Mouse (Mus musculus): ENCODE results near the gene Tmem269. TPM values are rescaled to one million over a fixed set of nuclear protein-coding genes. Genes with fewer than 3 reads are reported as not detected.

Tmem269 gene
- polyA plus RNA-seq, 1 experiment from 2014 or later = not detected

DNA sequence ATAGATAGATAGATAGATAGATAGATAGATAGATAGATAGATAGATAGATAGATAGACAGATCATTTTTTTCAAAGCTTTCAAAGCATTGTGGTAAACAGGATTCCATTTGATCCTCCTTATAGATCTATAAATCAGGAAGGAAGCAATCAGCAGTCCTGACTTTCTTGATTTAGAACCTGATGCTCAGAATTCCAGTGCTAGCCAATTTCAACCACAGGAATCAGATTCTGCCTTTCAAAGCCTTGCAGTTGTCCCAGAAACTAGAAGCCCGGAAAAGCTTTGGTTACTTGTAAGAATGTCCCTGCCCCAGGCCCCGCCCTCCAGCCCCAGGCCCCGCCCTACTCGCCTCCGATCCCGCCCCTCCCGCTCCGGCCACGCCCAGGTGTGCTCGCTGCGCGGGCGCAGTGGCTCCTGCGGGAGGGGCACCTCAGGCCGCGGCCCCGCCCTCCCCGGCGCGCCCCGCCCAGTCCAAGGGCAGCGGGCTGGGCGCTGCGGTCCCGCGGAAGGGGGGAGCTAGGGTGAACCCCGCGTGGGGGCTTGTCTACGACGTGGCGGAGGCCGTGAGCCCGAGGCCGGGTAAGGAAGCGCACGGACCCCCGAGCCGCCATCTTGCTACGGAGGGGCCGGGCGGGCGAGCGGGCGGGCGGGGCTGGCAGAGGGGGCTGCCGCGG, 23.0 kb downstream of the Tmem269 start, which contains the start of gene Svbp:
Gene Svbp, plus strand, starts transcription at position 398 of the 673 bp plus-strand sequence.
- no peaks in the 10 kb centered on the region for H3K9me3 ChIP-seq (ENCODE audit: control insufficient read depth, low read length)
- peak within 1 kb of the TSS; percentile 76 for H3K9ac ChIP-seq (ENCODE audit: low read length)
- peaks cover 8% of the 10 kb centered on the region; the same call in 1 of the 2 replicates for H3K4me1 ChIP-seq (ENCODE audit: control insufficient read depth, insufficient read depth, low read length)
- H3K27me3 ChIP-seq (ENCODE audit: control insufficient read depth, insufficient read depth, low read length) = no peaks in the 10 kb centered on the region
- DNase-seq (ENCODE audit: low spot score) = peak; percentile 92
- H3K4me2 ChIP-seq (ENCODE audit: low read depth) = peak within 1 kb of the TSS; percentile 79
- ATAC-seq (ENCODE audit: insufficient read depth, low FRiP score, low TSS enrichment) = peak; percentile 90
- H3K27ac ChIP-seq (ENCODE audit: low read depth, low read length) = 0 out of 2 replicates have a peak within 1 kb of the TSS, but pooled peaks have one; percentile 49
- no peaks in the 10 kb centered on the region for H3K36me3 ChIP-seq (ENCODE audit: control insufficient read depth, insufficient read depth, low read length)
- H3K4me3 ChIP-seq (ENCODE audit: low read depth, low read length) = peak within 1 kb of the TSS; percentile 66
- WGBS = under 1% methylated on average over 46 of the region's 47 CpGs

DNA sequence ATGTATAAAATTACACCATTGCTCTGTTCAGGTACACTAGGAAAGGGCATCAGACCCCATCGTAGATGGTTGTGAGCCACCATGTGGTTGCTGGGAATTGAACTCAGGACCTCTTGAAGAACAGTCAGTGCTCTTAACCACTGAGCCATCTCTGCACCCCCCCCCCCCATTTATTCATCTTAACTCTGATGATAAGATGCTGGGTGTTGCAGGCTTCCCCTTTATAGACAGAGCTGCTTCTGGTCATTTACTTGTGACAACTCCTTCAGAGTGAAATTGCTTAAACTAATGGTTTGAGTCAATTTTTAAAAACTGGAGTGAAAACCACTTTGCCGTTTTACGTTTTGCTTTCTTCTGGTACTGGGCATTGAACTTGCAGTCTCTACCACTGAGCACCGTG, 25.3 kb downstream of the Tmem269 start:
- no peak for ATAC-seq (ENCODE audit: insufficient read depth, low FRiP score, low TSS enrichment)
- no peak overlapping the region for H3K27ac ChIP-seq (ENCODE audit: low read depth, low read length)
- no peak overlapping the region for H3K4me2 ChIP-seq (ENCODE audit: low read depth)
- no peak for DNase-seq (ENCODE audit: low spot score)
- no peaks in the 10 kb centered on the region for H3K9me3 ChIP-seq (ENCODE audit: control insufficient read depth, low read length)
- H3K9ac ChIP-seq (ENCODE audit: low read length) = no peak overlapping the region
- peaks cover 8% of the 10 kb centered on the region; the same call in 1 of the 2 replicates for H3K4me1 ChIP-seq (ENCODE audit: control insufficient read depth, insufficient read depth, low read length)
- no peaks in the 10 kb centered on the region for H3K36me3 ChIP-seq (ENCODE audit: control insufficient read depth, insufficient read depth, low read length)
- H3K4me3 ChIP-seq (ENCODE audit: low read depth, low read length) = no peak overlapping the region
- 90% methylated on average over 4 of the region's 4 CpGs for WGBS
- H3K27me3 ChIP-seq (ENCODE audit: control insufficient read depth, insufficient read depth, low read length) = no peaks in the 10 kb centered on the region

DNA sequence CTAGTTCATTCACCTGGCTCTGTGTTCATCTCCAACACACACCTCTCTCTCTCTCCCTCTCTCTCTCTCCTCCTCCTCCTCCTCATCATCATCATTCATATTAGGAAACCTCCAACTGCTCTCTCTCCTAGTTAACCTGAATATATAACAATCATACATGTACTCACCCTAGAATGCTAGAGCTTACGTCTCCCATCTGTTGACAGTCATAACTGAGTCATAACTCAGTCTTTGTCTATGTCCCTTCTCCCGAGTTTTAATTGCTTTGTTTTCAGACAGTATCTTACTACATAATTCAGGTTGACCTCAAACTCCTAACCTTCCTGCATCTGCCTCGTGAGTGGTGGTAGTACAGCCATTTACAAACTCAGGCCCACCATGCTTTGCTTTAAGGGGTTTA, 26.7 kb downstream of the Tmem269 start:
- no peak overlapping the region for H3K4me2 ChIP-seq (ENCODE audit: low read depth)
- ATAC-seq (ENCODE audit: insufficient read depth, low FRiP score, low TSS enrichment) (no peak), DNase-seq (ENCODE audit: low spot score) (no peak)
- H3K9me3 ChIP-seq (ENCODE audit: control insufficient read depth, low read length) = no peaks in the 10 kb centered on the region
- no peak overlapping the region for H3K27ac ChIP-seq (ENCODE audit: low read depth, low read length)
- 75% methylated on average over 3 of the region's 3 CpGs for WGBS
- no peaks in the 10 kb centered on the region for H3K36me3 ChIP-seq (ENCODE audit: control insufficient read depth, insufficient read depth, low read length)
- no peak overlapping the region for H3K4me3 ChIP-seq (ENCODE audit: low read depth, low read length)
- H3K4me1 ChIP-seq (ENCODE audit: control insufficient read depth, insufficient read depth, low read length) = peaks cover 3% of the 10 kb centered on the region; the same call in 1 of the 2 replicates
- no peak overlapping the region for H3K9ac ChIP-seq (ENCODE audit: low read length)
- H3K27me3 ChIP-seq (ENCODE audit: control insufficient read depth, insufficient read depth, low read length) = no peaks in the 10 kb centered on the region

DNA sequence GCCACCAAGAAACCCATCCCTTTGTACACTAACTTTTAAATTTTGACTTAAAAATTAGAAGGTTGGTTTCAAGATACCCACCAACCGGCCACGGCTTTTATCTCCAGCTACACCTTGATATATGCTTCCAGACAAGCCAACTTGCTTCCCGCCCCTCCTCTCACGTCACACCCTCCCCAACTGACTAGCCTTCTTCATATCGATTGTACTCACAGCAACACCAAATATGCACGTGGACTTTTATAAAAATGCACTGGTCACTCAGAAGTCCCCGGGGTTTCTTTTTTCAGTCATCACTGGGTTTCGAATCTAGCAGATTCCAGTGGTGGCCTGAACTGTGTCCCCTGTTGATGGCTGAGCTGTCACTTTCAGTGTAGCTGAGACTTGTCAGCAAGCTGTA, 27.4 kb downstream of the Tmem269 start:
- DNase-seq (ENCODE audit: low spot score) (no peak), ATAC-seq (ENCODE audit: insufficient read depth, low FRiP score, low TSS enrichment) (no peak)
- 84% methylated on average over 8 of the region's 8 CpGs for WGBS
- Histone ChIP-seq H3K9ac (ENCODE audit: low read length) (no peak overlapping the region), H3K27ac (ENCODE audit: low read depth, low read length) (no peak overlapping the region), H3K36me3 (ENCODE audit: control insufficient read depth, insufficient read depth, low read length) (no peaks in the 10 kb centered on the region), H3K4me3 (ENCODE audit: low read depth, low read length) (no peak overlapping the region), H3K9me3 (ENCODE audit: control insufficient read depth, low read length) (no peaks in the 10 kb centered on the region), H3K4me1 (ENCODE audit: control insufficient read depth, insufficient read depth, low read length) (no peaks in the 10 kb centered on the region), H3K27me3 (ENCODE audit: control insufficient read depth, insufficient read depth, low read length) (no peaks in the 10 kb centered on the region), H3K4me2 (ENCODE audit: low read depth) (no peak overlapping the region)

DNA sequence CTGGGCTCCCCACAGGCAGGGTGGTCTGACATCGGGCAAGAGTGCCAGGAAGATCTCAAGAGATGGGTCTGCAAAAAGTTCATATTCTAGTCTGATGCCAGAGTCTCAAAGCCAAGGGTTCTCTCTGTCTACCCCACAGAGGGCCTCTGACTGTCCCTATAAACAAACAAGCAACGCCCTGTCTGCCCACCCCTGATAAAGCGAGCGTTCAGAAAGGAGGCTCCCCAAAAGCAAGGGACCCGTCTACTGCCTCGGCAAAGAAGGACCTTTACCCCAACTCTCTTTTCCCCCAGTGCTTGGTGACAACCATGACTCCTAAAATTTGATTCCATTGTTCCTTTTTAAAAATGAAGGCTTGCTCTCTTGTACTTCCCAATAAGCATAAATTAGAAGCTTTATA, 28.2 kb downstream of the Tmem269 start, which contains the start of gene Ermap:
Gene Ermap, minus strand, starts transcription at position 148 of the 400 bp plus-strand sequence.
- ATAC-seq (ENCODE audit: insufficient read depth, low FRiP score, low TSS enrichment) (no peak), DNase-seq (ENCODE audit: low spot score) (no peak)
- no peaks in the 10 kb centered on the region for H3K36me3 ChIP-seq (ENCODE audit: control insufficient read depth, insufficient read depth, low read length)
- H3K9me3 ChIP-seq (ENCODE audit: control insufficient read depth, low read length) = no peaks in the 10 kb centered on the region
- H3K27me3 ChIP-seq (ENCODE audit: control insufficient read depth, insufficient read depth, low read length) = no peaks in the 10 kb centered on the region
- H3K4me2 ChIP-seq (ENCODE audit: low read depth) = no peak within 1 kb of the TSS
- H3K4me3 ChIP-seq (ENCODE audit: low read depth, low read length) = no peak within 1 kb of the TSS
- no peak within 1 kb of the TSS for H3K27ac ChIP-seq (ENCODE audit: low read depth, low read length)
- H3K9ac ChIP-seq (ENCODE audit: low read length) = no peak within 1 kb of the TSS
- H3K4me1 ChIP-seq (ENCODE audit: control insufficient read depth, insufficient read depth, low read length) = no peaks in the 10 kb centered on the region
- WGBS = 66% methylated on average over 6 of the region's 6 CpGs

DNA sequence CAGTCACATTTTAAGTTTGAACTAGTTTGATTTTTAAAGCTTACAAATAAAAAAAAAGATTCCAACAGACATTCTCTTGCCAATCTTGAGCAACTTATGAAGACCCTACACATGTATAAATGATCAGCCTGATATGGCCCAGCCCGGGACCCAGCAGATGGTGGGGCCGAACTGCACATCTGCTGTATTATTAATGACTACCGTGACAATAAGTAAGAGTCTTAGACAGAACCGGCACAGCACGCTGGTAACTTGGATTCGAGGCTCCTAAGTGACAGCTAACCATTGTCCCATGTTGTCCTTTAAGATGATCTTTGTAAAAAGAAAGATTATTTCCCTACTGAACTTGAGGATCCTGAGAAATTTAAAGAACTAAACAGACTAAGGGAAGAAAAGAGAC, 28.6 kb downstream of the Tmem269 start:
- Histone ChIP-seq H3K4me2 (ENCODE audit: low read depth) (no peak overlapping the region), H3K4me1 (ENCODE audit: control insufficient read depth, insufficient read depth, low read length) (no peaks in the 10 kb centered on the region), H3K9ac (ENCODE audit: low read length) (no peak overlapping the region), H3K9me3 (ENCODE audit: control insufficient read depth, low read length) (no peaks in the 10 kb centered on the region), H3K4me3 (ENCODE audit: low read depth, low read length) (no peak overlapping the region), H3K27me3 (ENCODE audit: control insufficient read depth, insufficient read depth, low read length) (no peaks in the 10 kb centered on the region), H3K27ac (ENCODE audit: low read depth, low read length) (no peak overlapping the region), H3K36me3 (ENCODE audit: control insufficient read depth, insufficient read depth, low read length) (no peaks in the 10 kb centered on the region)
- 62% methylated on average over 6 of the region's 6 CpGs for WGBS
- ATAC-seq (ENCODE audit: insufficient read depth, low FRiP score, low TSS enrichment) (no peak), DNase-seq (ENCODE audit: low spot score) (no peak)

DNA sequence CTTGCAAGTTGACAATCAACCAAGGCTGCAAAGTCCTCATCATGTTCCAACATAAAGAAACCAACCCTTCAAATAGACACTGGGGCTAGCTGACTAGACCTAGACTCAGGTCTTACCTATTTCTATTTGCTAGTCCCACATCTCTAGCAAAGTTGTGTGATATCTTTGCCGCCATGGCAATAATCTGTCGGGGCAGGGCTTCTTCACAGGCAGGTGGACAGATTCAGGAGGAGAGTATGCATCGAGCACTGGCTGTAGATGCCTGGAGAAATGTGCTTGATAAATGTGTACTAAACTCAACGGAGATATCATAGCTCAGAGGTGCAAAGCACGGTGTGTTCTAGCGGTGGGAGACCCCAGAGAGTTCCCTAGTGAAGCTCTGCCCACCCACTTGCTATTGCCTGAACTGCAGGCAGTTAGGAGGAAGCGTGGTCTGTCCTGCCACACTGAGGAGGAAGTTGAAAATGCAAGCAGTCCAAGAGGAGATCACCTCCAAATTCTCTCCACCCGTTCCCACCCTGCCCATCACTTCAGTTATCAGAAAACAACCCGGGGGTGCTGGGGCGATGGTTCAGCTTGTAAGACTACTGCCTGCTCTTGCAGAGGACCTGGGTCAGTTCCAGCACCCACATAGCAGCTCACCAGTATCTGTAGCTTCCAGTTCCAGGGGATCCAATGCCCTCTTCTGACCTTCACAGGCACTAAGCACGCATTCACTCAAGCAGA, 29.8 kb downstream of the Tmem269 start:
- Histone ChIP-seq H3K4me3 (ENCODE audit: low read depth, low read length) (no peak overlapping the region; the same call in 1 of the 2 replicates), H3K4me1 (ENCODE audit: control insufficient read depth, insufficient read depth, low read length) (no peaks in the 10 kb centered on the region), H3K9me3 (ENCODE audit: control insufficient read depth, low read length) (no peaks in the 10 kb centered on the region), H3K9ac (ENCODE audit: low read length) (no peak overlapping the region), H3K4me2 (ENCODE audit: low read depth) (no peak overlapping the region), H3K27ac (ENCODE audit: low read depth, low read length) (no peak overlapping the region), H3K36me3 (ENCODE audit: control insufficient read depth, insufficient read depth, low read length) (no peaks in the 10 kb centered on the region), H3K27me3 (ENCODE audit: control insufficient read depth, insufficient read depth, low read length) (no peaks in the 10 kb centered on the region)
- ATAC-seq (ENCODE audit: insufficient read depth, low FRiP score, low TSS enrichment) = no peak
- DNase-seq (ENCODE audit: low spot score) = no peak
- whole genome bisulfite sequencing = 61% methylated on average over 11 of the region's 11 CpGs

DNA sequence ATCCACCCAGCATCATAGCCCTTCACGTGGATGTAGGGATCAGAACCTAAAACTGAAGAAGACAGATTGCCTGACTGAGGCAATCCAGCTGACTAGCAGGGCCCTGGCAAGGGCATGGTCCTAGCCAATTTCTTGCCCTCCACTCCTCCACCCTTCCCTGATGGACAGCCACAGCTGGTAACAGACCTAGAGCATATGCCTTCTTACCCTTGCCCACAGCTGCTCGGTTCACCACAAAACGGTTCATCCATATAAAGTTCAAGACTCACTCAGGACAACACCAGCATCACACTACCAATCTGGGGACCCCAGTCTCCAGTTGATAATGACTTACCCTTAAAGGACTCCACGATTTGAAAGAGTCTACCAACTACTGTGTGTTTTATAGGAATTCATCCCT, 32.2 kb downstream of the Tmem269 start:
- H3K9ac ChIP-seq (ENCODE audit: low read length) = no peak overlapping the region
- no peaks in the 10 kb centered on the region for H3K4me1 ChIP-seq (ENCODE audit: control insufficient read depth, insufficient read depth, low read length)
- no peak overlapping the region for H3K4me3 ChIP-seq (ENCODE audit: low read depth, low read length)
- 78% methylated on average over 4 of the region's 4 CpGs for WGBS
- no peak for DNase-seq (ENCODE audit: low spot score)
- no peak for ATAC-seq (ENCODE audit: insufficient read depth, low FRiP score, low TSS enrichment)
- no peaks in the 10 kb centered on the region for H3K27me3 ChIP-seq (ENCODE audit: control insufficient read depth, insufficient read depth, low read length)
- no peaks in the 10 kb centered on the region for H3K36me3 ChIP-seq (ENCODE audit: control insufficient read depth, insufficient read depth, low read length)
- no peak overlapping the region for H3K4me2 ChIP-seq (ENCODE audit: low read depth)
- no peak overlapping the region for H3K27ac ChIP-seq (ENCODE audit: low read depth, low read length)
- no peaks in the 10 kb centered on the region for H3K9me3 ChIP-seq (ENCODE audit: control insufficient read depth, low read length)

DNA sequence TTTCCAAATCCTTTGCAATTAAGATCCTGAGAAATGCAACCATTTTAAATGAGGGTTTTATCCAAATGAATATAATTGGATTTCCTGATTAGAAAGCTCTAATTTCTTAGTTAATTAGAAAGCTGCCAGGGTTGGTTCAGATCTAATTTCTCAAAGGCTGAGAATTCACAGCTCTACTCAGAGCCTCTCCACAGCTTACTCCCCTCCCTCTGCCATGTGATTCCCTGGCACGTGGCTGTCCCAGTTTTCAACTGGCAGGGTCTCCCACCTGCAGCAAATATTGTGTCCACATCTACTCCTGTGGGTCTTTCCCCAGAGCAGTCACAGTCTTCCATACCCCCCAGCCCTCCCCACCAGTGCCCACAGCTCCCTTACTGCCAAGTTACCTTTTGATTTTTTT, 34.5 kb downstream of the Tmem269 start:
- no peak for ATAC-seq (ENCODE audit: insufficient read depth, low FRiP score, low TSS enrichment)
- 54% methylated on average over 1 of the region's 1 CpGs for WGBS

More for the DNA sequence above, 34.5 kb downstream of the Tmem269 start:
- no peak overlapping the region for H3K27ac ChIP-seq (ENCODE audit: low read depth, low read length)
- no peaks in the 10 kb centered on the region for H3K36me3 ChIP-seq (ENCODE audit: control insufficient read depth, insufficient read depth, low read length)
- no peaks in the 10 kb centered on the region for H3K27me3 ChIP-seq (ENCODE audit: control insufficient read depth, insufficient read depth, low read length)
- H3K4me2 ChIP-seq (ENCODE audit: low read depth) = no peak overlapping the region
- H3K4me3 ChIP-seq (ENCODE audit: low read depth, low read length) = no peak overlapping the region
- H3K9me3 ChIP-seq (ENCODE audit: control insufficient read depth, low read length) = no peaks in the 10 kb centered on the region
- H3K9ac ChIP-seq (ENCODE audit: low read length) = no peak overlapping the region
- no peak for DNase-seq (ENCODE audit: low spot score)
- no peaks in the 10 kb centered on the region for H3K4me1 ChIP-seq (ENCODE audit: control insufficient read depth, insufficient read depth, low read length)
